Mouse (Mus musculus): ENCODE data around the gene Adamts3. TPM values are rescaled to one million over a fixed set of nuclear protein-coding genes. Genes with fewer than 3 reads are reported as not detected.

The Adamts3 gene
- polyA plus RNA-seq, 3 experiments from 2014 or later: 0.08 TPM; not detected in 2

- no peak for ATAC-seq
Observed at GRCm38 (mm10) chr5:89704264-89704663, 178.9 kb downstream of the Adamts3 start.

- ATAC-seq: no peak
Observed at GRCm38 (mm10) chr5:89701241-89702007, 181.7 kb downstream of the Adamts3 start.

GRCm38 (mm10) chr5:89687826-89688225, 195.3 kb downstream of the Adamts3 start:
- no peak for ATAC-seq

GRCm38 (mm10) chr5:89679871-89680536, 203.1 kb downstream of the Adamts3 start:
- ATAC-seq: no peak

GRCm38 (mm10) chr5:89678148-89678547, 205.0 kb downstream of the Adamts3 start:
- ATAC-seq: no peak

- no peak for ATAC-seq
Observed at GRCm38 (mm10) chr5:89674066-89674848, 208.9 kb downstream of the Adamts3 start.

- no peak for ATAC-seq
Observed at GRCm38 (mm10) chr5:89672950-89673349, 210.2 kb downstream of the Adamts3 start.

- ATAC-seq: no peak
Observed at GRCm38 (mm10) chr5:89654327-89654726, 228.8 kb downstream of the Adamts3 start.

GRCm38 (mm10) chr5:89653862-89654261, 229.3 kb downstream of the Adamts3 start:
- ATAC-seq: no peak

- ATAC-seq: no peak
Observed at GRCm38 (mm10) chr5:89646940-89647339, 236.2 kb downstream of the Adamts3 start.

- no peak for ATAC-seq
Observed at GRCm38 (mm10) chr5:89635434-89635833, 247.7 kb downstream of the Adamts3 start.

- no peak for ATAC-seq
Observed at GRCm38 (mm10) chr5:89631599-89631998, 251.5 kb downstream of the Adamts3 start.
